Mouse (Mus musculus): Measurements from ENCODE around the gene Ercc4. TPM values are rescaled to one million over a fixed set of nuclear protein-coding genes. Genes with fewer than 3 reads are reported as not detected.

Gene Ercc4
- polyA plus RNA-seq, 1 experiment from 2014 or later: 16.4 TPM

Other genes starting within 250 kb of the Ercc4 start
- 10.0 and 12.6 TPM in 2 replicates for gene Mrtfb, start 146.8 kb downstream of the Ercc4 start, polyA plus RNA-seq (2015; fragmentation: Nextera tagmentation; extraction: Ambion mirVana)